Mouse (Mus musculus) thymus, postnatal 25 days (tissue): ENCODE measurements around the gene Rab11fip3.
"Not testable (repeated sequence)": the region's sequence is repeated elsewhere in the genome, so short reads cannot be mapped to it uniquely, and the experiment has no call there.

Source experiments
- DNase-seq: peaks from one replicate; pipeline ENCODE4 v3.0.0; 2022

The Rab11fip3 gene

DNA sequence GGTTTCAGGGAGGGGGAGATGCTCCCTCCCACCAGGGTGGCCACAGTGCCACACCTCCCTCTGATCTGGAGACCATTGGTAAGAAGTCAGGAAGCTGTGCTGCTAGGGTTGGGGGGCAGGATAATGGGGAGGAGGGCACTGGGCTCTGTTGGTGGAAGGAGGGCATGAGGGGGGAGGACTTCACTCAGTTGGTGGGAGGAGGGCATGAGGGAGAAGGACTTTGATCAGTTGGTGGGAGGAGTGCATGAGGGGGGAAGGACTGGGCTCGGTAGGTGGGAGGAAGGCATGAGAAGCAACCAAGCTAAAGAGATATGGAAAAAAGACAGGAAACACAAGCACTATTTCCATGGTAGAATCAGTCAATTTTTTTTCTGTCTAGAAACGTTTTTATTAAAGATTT, 11.5 kb upstream of the Rab11fip3 start:
- DNase-seq, result no peak

DNA sequence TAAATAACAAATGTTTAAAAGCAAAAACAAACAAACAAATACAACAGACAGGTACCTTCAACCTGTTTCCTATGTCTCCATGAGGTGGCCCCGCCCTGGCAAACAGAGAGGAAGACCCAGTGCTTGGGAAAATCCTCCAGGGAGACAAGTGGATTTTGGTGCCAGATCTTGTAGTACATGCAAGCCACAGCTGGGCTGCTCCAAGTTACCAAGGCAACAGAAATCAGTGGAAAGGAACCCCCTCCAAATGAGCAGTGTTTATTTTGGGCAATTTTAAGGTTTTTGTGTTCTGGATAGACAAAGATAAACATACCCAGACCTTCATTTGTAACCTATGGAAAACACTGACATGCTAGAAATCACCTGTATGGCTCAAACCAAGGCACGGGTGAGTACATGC, 9.5 kb upstream of the Rab11fip3 start:
- DNase-seq, result no peak

DNA sequence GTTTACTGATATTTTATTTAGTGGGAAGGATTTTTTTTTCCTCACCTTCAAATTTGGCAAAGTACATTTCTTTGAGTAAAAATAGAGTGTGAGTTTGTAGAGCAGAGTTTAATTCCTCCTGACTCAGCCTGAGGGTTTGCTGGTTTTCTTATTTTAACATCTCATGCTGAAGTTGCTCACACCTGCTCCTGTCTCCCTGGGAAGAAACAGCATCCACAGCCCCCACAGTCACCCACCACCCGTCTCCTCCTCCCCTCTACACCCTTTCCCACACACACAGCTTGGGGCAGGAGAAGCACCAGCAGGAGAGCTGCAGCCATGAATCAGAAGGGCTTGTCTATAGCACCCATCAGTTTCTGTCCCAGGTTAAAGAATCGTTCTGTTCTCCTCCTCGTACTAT, 5.9 kb upstream of the Rab11fip3 start:
- no peak for DNase-seq

DNA sequence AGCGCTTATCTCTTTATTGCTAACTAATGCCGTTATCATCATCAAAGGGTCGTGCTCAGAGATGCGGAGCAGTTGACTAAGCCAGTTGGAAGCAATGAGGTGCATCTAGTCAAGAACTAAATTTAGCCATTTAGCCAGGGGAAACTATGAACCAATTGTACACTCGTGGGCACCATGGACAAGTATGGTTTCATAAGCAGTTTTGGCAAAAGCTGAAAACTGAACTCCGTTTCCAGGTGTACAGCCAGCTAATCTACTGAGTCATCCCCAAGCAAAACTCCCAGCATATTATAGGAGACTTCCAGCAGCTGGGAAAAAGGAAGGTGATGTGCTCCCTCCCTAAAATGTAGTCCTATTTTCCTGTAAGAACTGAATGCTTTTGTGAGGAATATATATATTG, 781 bp upstream of the Rab11fip3 start:
- no peak for DNase-seq

DNA sequence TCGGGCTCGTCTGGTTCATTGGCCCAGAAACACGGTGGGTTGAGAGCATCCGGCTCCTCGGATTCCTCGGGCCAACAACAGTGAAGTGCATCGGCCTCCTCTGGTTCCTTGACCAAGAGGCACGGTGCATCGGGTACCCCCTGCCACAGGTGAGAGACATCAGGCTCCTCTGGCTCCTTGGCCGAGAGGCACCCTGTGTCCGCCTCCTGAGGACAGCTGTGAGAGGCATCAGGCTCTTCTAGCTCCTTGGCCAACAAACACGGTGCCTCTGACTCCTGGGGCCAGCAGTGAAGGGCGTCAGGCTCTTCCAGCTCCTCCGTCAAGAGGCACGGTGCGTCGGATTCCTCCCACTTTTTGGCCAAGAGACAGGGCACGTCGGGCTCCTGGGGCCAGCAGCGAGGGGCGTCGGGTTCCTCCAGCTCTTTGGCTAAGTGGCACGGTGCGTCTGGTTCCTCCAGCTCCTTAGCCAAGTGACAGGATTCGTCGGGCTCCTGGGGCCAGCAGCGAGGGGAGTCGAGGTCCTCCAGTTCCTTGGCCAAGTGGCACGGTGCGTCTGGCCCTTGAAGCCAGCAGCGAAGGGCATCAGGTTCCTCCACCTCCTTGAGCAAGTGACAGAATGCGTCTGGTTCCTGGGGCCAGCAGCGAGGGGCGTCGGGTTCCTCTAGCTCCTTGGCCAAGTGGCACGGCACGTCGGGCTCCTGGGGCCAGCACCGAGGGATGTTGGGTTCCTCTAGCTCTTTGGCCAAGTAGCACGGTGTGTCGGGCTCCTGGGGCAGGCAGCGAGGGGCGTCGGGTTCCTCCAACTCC, 1.1 kb downstream of the Rab11fip3 start:
- DNase-seq, result peak; percentile 7

DNA sequence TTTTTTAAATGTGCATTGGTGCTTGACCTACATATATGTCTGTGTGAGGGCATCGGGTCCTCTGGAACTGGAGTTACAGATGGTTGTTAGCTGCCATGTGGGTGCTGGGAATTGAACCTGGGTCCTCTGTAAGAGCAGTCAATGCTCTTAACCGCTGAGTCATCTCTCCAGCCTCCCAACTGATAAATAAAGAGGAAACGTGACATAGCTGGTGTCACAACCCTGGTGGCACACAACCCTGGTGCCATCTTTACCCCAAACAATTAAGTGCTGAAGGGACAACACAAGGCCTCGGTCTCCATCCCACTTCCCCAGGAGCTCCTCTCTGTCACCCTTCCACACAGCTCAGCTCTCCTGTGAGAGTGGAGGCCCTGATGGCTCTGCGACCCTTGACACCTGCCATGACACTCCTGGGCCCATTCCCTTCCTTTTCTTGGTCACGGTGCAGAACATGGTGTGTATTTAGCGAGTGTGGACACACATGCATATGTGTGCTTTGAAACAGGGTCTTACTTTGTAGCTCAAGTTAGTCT, 2.8 kb downstream of the Rab11fip3 start:
- no peak for DNase-seq

DNA sequence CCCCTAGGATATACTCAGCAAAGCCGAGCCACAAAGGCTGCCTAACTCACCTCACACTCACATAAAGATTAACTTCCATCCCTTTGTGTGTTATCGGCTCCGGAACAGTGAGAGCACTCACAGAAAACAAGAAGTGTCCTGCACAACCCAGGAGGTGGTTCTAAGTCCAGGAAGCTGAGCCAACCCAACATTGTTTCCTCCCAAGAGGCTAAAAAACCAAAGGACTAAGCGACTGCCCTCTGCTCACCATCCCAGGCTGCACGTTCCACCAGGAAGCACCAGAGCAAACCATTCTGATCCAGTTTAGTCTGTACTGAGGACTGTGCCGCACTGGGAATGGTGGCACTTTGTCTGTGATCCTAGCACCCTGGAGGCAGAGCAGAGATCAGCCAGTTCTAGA, 4.4 kb downstream of the Rab11fip3 start:
- DNase-seq, result no peak

DNA sequence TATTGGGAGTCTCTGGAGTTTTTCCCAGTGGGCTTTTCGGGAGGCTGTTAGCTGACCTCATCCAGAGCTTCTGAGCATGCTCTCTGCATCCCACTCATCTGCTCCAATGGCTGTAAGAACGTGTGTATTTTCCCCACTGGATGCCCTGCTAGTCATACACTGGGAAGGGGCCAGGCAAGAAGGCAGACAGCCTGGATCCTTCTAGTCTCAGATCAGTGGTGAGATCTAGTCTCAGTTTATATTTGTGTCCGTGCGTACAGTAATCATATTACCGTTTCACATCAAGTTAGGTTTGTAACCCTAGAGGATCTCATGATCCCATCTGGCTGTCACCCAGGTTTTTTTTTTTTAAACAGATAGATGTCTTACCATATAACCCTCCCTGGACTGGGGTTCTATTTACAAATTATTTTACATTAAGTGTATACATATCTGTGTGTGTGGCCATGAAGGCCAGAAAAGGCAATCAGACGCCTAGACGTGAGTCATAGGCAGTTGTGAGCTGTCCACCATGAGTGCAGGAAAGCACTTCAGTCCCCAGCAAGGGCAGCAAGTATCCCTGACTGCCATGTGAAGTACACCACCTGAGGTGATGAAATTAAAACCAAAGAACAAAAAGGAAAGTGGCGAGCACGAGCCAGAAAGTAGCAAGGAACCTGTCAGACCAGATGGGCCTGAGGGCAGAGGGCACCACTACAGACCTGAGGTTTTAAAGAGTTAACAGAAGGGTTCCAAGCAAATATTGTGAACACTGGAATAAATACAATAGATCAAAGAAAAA, 11.4 kb downstream of the Rab11fip3 start:
- DNase-seq, result no peak

DNA sequence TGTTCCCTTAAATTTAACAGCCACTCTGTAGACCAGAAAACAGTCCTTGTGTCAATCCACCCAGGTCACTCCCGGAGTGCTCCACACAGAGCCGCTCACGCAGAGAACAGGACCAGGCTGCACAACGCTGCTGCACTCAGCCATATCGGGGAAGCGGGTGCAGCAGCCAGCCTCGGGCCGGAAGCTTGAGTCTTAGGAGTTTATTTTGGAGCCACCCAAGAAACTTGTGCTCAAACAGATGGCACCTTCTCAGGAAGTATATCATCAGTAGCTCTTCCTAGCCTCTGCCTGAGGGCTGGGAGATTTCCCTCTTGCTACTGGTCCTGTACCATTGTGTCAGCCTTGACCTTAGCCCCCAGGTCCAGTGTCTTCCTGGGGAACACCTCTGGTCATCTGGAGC, 12.1 kb downstream of the Rab11fip3 start:
- DNase-seq, result no peak

DNA sequence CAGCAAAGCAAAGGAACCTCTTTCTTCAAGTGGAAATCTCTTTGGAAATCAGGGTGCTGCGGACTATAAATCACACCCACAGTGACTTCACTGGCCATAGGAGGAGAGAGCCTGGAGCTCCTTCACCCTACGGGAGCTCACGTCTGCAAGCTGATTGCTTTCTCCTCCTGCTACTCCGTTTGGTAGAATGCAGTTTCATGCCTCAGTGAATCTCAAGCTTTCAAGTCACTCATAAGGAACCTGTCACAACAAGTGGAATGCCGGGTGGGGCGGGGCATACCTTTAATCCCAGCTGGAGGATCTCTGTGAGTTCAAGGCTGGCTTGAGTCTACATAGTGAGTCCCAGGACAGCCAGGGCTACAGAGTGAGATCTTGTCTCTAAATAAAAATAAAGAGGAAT, 14.2 kb downstream of the Rab11fip3 start:
- DNase-seq, result no peak

DNA sequence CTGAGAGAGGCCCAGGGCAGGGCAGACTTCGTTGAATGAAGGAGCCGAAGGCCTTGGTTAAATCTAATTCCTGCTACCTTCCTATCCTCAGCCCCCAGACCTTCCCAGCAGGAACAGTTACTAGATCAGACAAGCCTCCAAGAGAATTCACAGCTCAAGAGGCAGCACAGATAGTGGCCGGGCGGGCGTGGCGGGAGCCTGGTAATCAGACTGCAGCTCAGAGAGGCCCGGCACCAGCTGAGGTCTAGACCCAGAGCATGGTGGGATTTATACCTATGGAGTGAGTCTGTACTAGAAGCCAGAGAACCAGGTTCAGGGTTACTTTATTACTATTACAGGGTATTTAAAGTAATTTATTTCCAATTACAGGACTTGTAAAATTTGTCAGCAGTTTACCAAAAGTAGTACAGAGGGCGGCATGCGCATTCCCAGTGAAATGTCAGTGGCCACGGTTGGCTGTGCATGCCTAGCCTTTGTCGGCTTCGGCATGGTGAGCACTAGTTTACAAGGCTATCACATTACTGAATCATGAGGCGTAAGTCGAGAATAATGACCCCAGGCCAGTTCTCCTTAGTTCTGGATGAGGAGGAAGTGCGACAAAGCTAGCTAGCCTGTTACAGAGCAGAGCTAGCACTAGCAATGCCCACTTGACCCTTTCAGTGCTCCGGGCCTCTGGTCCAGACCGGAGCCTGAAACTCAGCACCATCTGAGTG, 15.1 kb downstream of the Rab11fip3 start:
- no peak for DNase-seq

DNA sequence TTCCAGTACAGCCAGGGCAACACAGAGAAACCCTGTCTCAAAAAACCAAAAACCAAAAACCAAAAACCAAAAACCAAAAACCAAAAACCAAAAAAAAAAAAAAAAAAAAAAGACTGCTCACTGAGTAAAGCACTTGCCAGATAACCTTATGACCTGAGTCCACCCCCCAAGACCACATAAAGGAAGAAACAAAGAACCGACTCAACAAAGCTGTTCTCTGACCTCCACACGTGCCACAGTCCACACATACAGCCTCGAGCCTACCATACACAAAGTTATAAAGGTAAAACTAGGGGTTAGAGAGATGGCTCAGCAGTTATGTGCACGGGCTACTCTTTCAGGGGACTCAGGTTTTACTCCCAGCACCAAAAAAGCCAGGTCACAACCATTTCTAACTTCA, 16.6 kb downstream of the Rab11fip3 start:
- DNase-seq, result no peak

DNA sequence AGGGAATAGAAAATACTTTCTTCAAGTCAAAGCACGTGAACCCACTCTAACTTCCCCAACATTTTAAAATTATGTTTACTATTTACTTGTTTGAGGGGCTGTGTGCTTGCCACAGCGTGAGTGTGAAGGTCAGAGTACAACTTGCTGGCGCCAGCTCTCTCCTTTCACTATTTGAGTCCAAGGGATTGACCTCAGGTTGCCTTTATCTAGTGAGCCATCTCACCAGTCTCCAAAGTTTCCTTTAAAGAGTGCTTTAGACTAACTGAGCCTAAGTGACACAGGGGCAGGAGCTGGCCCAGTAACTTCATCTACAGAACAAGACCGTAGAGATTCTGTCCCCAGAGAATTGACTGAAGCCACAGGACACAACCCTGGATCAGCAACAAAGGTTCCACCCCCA, 17.3 kb downstream of the Rab11fip3 start:
- DNase-seq, result no peak

DNA sequence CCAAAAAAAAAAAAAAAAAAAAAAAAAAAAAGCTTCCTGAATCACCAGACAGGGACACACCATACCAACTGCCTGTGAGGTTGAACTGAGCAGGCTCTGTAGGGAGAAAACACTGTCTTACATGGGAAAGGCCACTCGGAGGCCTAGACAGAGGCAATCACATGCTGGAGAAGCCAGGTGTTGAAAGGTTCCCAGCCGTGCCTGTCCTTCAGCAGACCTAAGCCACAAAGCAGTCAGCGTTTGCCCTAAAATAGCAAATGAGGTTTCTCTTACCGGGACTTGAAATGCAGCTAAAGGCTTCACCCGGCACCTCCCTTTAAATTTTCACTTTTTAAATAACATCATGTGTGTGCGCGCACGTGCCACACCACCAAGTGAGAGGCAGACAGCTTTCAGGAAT, 21.2 kb downstream of the Rab11fip3 start:
- no peak for DNase-seq

DNA sequence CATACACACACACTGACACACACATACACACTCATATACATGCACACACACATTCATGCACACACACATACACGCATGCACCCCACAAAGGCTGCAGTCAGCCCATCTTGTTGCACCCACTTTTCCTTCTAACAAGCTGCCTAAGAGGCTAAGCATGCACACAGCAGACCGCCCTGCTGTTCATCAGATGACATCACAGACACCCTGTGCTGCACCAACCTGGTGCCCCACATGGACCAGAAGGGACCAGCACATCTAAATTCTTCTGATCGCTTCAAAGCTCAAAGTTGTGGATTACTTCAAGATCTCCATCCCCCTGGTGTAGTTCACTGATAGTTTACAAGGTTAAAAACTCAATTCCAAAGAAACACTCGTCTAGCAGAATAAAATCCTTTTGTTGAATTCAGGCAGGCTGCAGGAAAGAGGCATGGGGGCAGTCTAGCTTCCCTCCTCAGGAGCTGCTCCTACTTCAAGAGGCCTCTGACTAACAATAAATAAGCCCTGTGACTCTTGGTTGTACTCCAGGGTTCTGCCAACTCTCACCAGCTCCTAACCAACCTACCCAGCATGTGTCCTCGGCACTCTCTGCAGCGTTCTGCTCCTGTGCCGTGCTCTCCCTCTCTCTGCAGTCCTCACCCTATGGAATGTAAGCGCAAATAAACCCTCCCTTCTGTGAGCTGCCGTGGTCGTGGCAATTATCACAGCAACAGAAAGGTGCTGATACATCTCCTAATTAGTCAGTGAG, 22.9 kb downstream of the Rab11fip3 start:
- no peak for DNase-seq

DNA sequence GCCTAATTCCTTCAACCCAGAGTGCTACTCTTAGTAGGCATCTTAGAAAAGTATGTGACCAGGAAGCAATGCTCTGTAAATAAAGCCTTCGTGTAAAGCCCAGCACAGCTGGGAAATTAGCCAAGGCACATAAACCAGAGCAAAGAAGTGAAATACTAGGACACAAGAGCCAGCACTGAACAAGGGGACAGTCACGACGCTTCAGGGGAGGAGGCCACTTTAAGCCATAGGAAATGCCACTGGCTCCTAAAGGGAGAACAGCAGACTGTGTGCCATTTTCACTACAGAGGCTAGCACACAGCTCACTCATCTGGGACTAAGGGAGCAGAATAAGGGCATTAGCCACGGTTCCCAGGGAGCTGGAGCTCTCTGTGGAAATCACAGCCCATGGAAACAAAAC, 24.1 kb downstream of the Rab11fip3 start:
- DNase-seq, result no peak

DNA sequence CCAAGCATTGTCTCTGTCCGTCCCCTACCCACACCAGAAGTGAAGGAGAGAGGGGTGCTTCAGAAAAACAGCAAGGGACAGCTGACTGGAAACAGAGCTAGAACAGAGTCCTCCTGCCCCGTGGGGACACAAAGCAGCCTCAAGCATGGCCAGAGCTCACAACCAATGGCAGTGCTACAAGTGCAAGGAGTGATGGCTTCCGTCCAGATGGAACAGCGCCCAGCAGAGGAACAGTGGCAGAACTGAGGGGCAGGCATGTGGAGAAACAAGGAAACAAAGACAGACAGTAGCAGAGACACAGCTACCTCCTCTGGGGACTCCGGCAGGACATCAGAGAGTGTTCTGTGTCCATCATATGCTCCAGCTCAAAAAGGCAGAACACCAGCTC, 26.1 kb downstream of the Rab11fip3 start:
- no peak for DNase-seq

DNA sequence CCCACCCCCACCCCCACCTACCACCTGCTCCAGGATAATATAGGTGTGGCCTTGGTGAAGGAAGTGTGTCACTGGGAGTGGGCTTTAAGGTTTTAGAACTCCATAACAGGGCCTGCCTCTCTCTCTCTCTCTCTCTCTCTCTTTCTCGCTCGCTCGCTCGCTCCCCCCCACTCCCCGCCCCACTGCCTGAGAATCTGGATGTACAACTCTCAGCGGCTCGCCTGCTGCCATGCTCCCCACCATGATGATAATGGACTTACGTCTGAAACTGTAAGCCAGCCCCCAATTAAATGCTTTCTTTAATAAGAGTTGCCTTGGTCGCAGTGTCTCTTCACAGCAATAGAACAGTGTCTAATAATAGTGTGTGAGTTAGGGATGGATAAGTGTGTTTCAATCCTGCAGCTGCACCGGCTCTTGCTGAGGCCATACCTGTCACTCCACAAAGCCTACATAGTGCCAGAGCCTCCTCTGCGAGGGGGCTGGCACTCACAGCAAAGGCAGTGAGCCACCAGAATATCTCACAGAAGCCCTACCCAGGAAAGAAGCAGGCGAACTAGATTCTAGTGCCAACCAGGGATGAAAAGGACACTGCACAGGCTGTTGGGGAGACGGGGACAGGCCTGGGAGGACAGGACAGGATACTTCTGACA, 26.6 kb downstream of the Rab11fip3 start:
- DNase-seq, result no peak

DNA sequence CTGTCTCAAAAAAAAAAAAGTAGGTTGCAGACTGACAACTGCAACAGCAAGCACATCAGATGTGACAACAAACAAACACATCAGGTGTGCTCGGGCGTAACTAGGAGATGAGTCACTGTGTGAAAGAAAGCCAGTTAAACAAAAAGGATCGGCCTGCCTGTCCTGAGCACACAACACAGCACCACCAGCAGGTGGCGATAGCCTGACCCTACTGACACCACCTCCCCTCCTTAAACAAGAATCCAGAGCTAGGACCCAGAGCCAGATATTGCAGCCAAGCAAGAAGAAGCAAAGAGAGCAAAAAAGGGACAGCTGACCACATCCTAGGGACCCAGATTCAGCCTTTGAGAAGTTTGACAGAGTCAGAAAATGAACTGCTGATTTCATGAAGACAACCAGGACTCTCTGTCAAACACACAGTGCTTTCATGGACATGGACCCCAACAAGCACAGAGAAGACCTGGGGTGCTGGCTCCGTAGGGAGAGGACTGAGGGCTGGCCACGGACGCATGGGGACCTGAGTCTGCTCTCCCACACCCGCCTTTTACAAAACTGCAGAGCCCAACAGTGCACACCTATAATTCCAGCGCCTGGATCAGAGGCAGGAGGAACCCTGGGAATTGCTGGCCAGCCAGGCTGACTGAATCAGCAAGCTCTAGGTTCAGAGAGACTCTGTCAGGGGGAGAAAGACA, 28.1 kb downstream of the Rab11fip3 start:
- peak; percentile 48 for DNase-seq

DNA sequence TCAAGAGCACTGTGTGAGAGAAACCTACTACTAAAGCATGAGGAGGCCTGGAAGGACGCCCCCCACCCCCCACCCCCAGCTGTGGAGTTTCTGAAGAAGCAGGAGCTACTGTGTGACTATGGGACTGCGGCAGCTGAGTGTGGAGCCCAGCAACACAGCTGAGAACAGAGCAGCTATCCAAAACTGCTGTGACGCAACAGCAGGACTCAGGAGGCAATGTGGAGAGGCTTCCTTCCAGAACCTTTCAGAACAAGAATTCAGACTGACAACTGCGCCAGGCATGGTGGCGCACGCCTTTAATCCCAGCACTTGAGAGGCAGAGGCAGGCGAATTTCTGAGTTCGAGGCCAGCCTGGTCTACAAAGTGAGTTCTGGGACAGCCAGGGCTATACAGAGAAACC, 28.6 kb downstream of the Rab11fip3 start:
- DNase-seq, result not testable (repeated sequence)

DNA sequence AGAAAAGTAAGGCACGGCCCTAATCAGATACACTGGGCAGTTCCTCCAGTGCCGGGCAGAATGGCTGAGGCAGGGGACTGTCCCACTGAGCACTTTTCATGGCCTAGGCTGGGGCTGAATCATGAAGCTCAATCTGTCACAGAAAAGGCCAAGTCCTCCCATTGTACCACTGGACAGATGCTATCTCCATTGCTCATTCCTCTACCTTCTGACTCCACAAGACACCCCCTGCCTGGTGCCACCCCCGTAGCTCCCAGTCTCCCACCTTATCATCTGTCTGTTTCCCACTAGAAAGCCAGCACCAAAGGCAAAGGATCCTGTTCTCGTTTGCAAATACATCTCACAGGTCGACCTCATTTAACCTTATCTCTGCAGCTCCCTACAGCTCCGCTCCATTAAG, 37.3 kb downstream of the Rab11fip3 start:
- no peak for DNase-seq

DNA sequence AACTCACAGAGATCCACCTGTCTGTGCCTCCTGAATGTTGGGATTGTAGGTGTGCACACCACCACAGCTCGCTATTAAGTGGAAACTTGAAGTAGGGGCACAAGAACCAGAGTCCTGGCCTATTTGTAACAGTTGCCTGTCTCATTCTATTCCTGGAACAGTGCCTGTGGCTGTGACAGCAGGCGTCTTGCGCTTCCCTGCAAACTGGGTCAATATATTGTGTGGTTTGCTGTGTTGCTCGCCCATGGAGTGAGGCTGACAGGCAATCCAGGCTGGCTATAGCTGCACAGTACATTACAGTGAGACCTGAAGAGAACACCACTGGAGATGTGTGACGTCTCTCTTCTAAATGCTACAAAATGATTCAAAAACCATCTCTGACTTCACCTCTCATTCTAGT, 37.8 kb downstream of the Rab11fip3 start:
- DNase-seq, result no peak
